Mouse (Mus musculus): ENCODE measurements around the gene Hist1h4d. TPM values are rescaled to one million over a fixed set of nuclear protein-coding genes. Genes with fewer than 3 reads are reported as not detected.
"Not testable (repeated sequence)": the region's sequence is repeated elsewhere in the genome, so short reads cannot be mapped to it uniquely, and the experiment has no call there.

Hist1h4d gene
- polyA plus RNA-seq, 1 experiment from 2014 or later, result 101 TPM

GRCm38 (mm10) chr13:23597957-23598356 is 16.6 kb downstream of the Hist1h4d start:
- Histone ChIP-seq H3K27ac (no peak overlapping the region), H3K4me1 (replicated peaks) (0 out of 2 replicates have a peak, but pooled peaks cover 3% of the 10 kb centered on the region), H3K4me3 (no peak overlapping the region), H3K27me3 (ENCODE audit: insufficient read depth, poor library complexity, severe bottlenecking) (no peaks in the 10 kb centered on the region), H3K9me3 (no peaks in the 10 kb centered on the region), H3K36me3 (no peaks in the 10 kb centered on the region)
- DNase-seq (ENCODE audit: low spot score), result peak; percentile 69
- 8% methylated on average over 9 of the region's 9 CpGs for WGBS

GRCm38 (mm10) chr13:23603182-23603699 is 21.8 kb downstream of the Hist1h4d start:
- WGBS, result 86% methylated on average over 7 of the region's 7 CpGs
- H3K27me3 ChIP-seq (ENCODE audit: insufficient read depth, poor library complexity, severe bottlenecking), result no peaks in the 10 kb centered on the region

GRCm38 (mm10) chr13:23604452-23604851 is 23.1 kb downstream of the Hist1h4d start:
- no peak overlapping the region for H3K27ac ChIP-seq

More at GRCm38 (mm10) chr13:23603182-23603699, 21.8 kb downstream of the Hist1h4d start:
- H3K27ac ChIP-seq, result no peak overlapping the region
- DNase-seq (ENCODE audit: low spot score), result no peak
- no peaks in the 10 kb centered on the region for H3K36me3 ChIP-seq
- H3K4me1 ChIP-seq (replicated peaks), result no peaks in the 10 kb centered on the region
- no peaks in the 10 kb centered on the region for H3K9me3 ChIP-seq
- H3K4me3 ChIP-seq, result no peak overlapping the region

GRCm38 (mm10) chr13:23605052-23605451 is 23.7 kb downstream of the Hist1h4d start:
- no peak overlapping the region for H3K4me3 ChIP-seq
- H3K4me1 ChIP-seq (replicated peaks), result no peaks in the 10 kb centered on the region
- 88% methylated on average over 3 of the region's 3 CpGs for WGBS
- H3K27me3 ChIP-seq (ENCODE audit: insufficient read depth, poor library complexity, severe bottlenecking), result no peaks in the 10 kb centered on the region
- no peaks in the 10 kb centered on the region for H3K36me3 ChIP-seq
- no peak for DNase-seq (ENCODE audit: low spot score)
- H3K27ac ChIP-seq, result no peak overlapping the region
- no peaks in the 10 kb centered on the region for H3K9me3 ChIP-seq

More at GRCm38 (mm10) chr13:23604452-23604851, 23.1 kb downstream of the Hist1h4d start:
- no peaks in the 10 kb centered on the region for H3K9me3 ChIP-seq
- no peaks in the 10 kb centered on the region for H3K27me3 ChIP-seq (ENCODE audit: insufficient read depth, poor library complexity, severe bottlenecking)
- 93% methylated on average over 3 of the region's 3 CpGs for WGBS
- H3K4me3 ChIP-seq, result no peak overlapping the region
- H3K4me1 ChIP-seq (replicated peaks), result no peaks in the 10 kb centered on the region
- no peaks in the 10 kb centered on the region for H3K36me3 ChIP-seq
- DNase-seq (ENCODE audit: low spot score), result no peak

GRCm38 (mm10) chr13:23609209-23609608 is 27.8 kb downstream of the Hist1h4d start:
- no peaks in the 10 kb centered on the region for H3K27me3 ChIP-seq (ENCODE audit: insufficient read depth, poor library complexity, severe bottlenecking)
- H3K36me3 ChIP-seq, result no peaks in the 10 kb centered on the region
- no peak for DNase-seq (ENCODE audit: low spot score)
- no peaks in the 10 kb centered on the region for H3K4me1 ChIP-seq (replicated peaks)
- H3K27ac ChIP-seq, result no peak overlapping the region
- 90% methylated on average over 4 of the region's 4 CpGs for whole genome bisulfite sequencing
- no peaks in the 10 kb centered on the region for H3K9me3 ChIP-seq
- no peak overlapping the region for H3K4me3 ChIP-seq

- DNase-seq (ENCODE audit: low spot score), result no peak
- no peaks in the 10 kb centered on the region for H3K36me3 ChIP-seq
- H3K4me3 ChIP-seq, result no peak overlapping the region
- H3K27ac ChIP-seq, result no peak overlapping the region
- H3K4me1 ChIP-seq (replicated peaks), result no peaks in the 10 kb centered on the region
- H3K9me3 ChIP-seq, result no peaks in the 10 kb centered on the region
- H3K27me3 ChIP-seq (ENCODE audit: insufficient read depth, poor library complexity, severe bottlenecking), result no peaks in the 10 kb centered on the region
Observed at GRCm38 (mm10) chr13:23609844-23610243, 28.4 kb downstream of the Hist1h4d start.

GRCm38 (mm10) chr13:23610393-23610792 is 29.0 kb downstream of the Hist1h4d start:
- no peaks in the 10 kb centered on the region for H3K4me1 ChIP-seq (replicated peaks)
- 78% methylated on average over 2 of the region's 2 CpGs for WGBS
- no peaks in the 10 kb centered on the region for H3K9me3 ChIP-seq
- H3K36me3 ChIP-seq, result no peaks in the 10 kb centered on the region
- H3K27ac ChIP-seq, result no peak overlapping the region
- no peaks in the 10 kb centered on the region for H3K27me3 ChIP-seq (ENCODE audit: insufficient read depth, poor library complexity, severe bottlenecking)
- H3K4me3 ChIP-seq, result no peak overlapping the region
- no peak for DNase-seq (ENCODE audit: low spot score)

- Histone ChIP-seq H3K36me3 (no peaks in the 10 kb centered on the region), H3K4me1 (replicated peaks) (no peaks in the 10 kb centered on the region), H3K4me3 (no peak overlapping the region), H3K27me3 (ENCODE audit: insufficient read depth, poor library complexity, severe bottlenecking) (no peaks in the 10 kb centered on the region), H3K9me3 (no peaks in the 10 kb centered on the region), H3K27ac (no peak overlapping the region)
- DNase-seq (ENCODE audit: low spot score), result no peak
- 89% methylated on average over 3 of the region's 3 CpGs for WGBS
Observed at GRCm38 (mm10) chr13:23611638-23612037, 30.2 kb downstream of the Hist1h4d start.

GRCm38 (mm10) chr13:23620056-23620732 is 38.8 kb downstream of the Hist1h4d start:
- Histone ChIP-seq H3K27me3 (ENCODE audit: insufficient read depth, poor library complexity, severe bottlenecking) (no peaks in the 10 kb centered on the region; the same call in 1 of the 2 replicates), H3K4me3 (peak overlapping the region; percentile 71), H3K9me3 (no peaks in the 10 kb centered on the region), H3K4me1 (replicated peaks) (peaks cover 19% of the 10 kb centered on the region), H3K36me3 (no peaks in the 10 kb centered on the region), H3K27ac (peak overlapping the region; percentile 95)
- WGBS, result 61% methylated on average over 12 of the region's 12 CpGs
- no peak for DNase-seq (ENCODE audit: low spot score)

- 2% methylated on average over 27 of the region's 27 CpGs for WGBS
Observed at GRCm38 (mm10) chr13:23620733-23621531, 39.5 kb downstream of the Hist1h4d start, which contains the start of gene Hist1h2be. TSS of gene Hist1h2be (minus strand) at chr13:23621124.

GRCm38 (mm10) chr13:23621532-23622174 is 40.3 kb downstream of the Hist1h4d start:
- no peaks in the 10 kb centered on the region for H3K9me3 ChIP-seq
- H3K4me3 ChIP-seq, result peak overlapping the region; percentile 71
- 1% methylated on average over 18 of the region's 18 CpGs for WGBS
- H3K36me3 ChIP-seq, result no peaks in the 10 kb centered on the region
- DNase-seq (ENCODE audit: low spot score), result peak; percentile 51
- H3K27ac ChIP-seq, result peak overlapping the region; percentile 95
- peaks cover 19% of the 10 kb centered on the region for H3K4me1 ChIP-seq (replicated peaks)
- no peaks in the 10 kb centered on the region; the same call in 1 of the 2 replicates for H3K27me3 ChIP-seq (ENCODE audit: insufficient read depth, poor library complexity, severe bottlenecking)

More at GRCm38 (mm10) chr13:23620733-23621531, 39.5 kb downstream of the Hist1h4d start, which contains the start of gene Hist1h2be:
- Histone ChIP-seq H3K4me1 (replicated peaks) (peaks cover 19% of the 10 kb centered on the region), H3K4me3 (peak within 1 kb of the TSS; percentile 71), H3K27me3 (ENCODE audit: insufficient read depth, poor library complexity, severe bottlenecking) (no peaks in the 10 kb centered on the region; the same call in 1 of the 2 replicates), H3K36me3 (no peaks in the 10 kb centered on the region), H3K9me3 (no peaks in the 10 kb centered on the region), H3K27ac (peak within 1 kb of the TSS; percentile 95)
- peak; percentile 76 for DNase-seq (ENCODE audit: low spot score)

- DNase-seq (ENCODE audit: low spot score), result peak; percentile 91
- H3K27ac ChIP-seq, result peak within 1 kb of the TSS; percentile 95
- H3K4me3 ChIP-seq, result peak within 1 kb of the TSS; percentile 71
- not testable (repeated sequence) for H3K9me3 ChIP-seq; H3K36me3 ChIP-seq; H3K27me3 ChIP-seq (ENCODE audit: insufficient read depth, poor library complexity, severe bottlenecking)
- peaks cover 19% of the 10 kb centered on the region for H3K4me1 ChIP-seq (replicated peaks)
- under 1% methylated on average over 53 of the region's 53 CpGs for WGBS
Observed at GRCm38 (mm10) chr13:23622175-23622671, 40.8 kb downstream of the Hist1h4d start, which contains the start of gene Hist1h1e. TSS of gene Hist1h1e (minus strand) at chr13:23622558.
